Mouse (Mus musculus) myocyte (in vitro differentiated cells): ENCODE measurements around the gene Rab7. TPM values are rescaled to one million over a fixed set of nuclear protein-coding genes. Genes with fewer than 3 reads are reported as not detected.

ENCODE experiments used
- H3K27me3 ChIP-seq: one replicate; pipeline ENCODE4 v1.6.1; 2011; ENCODE audit not compliant: control insufficient read depth, insufficient read depth, insufficient read length
- H3K36me3 ChIP-seq: one replicate; pipeline ENCODE4 v1.6.1; 2011; ENCODE audit not compliant: control insufficient read depth, insufficient read depth
- H3K4me2 ChIP-seq: one replicate; pipeline ENCODE4 v1.6.1; 2011; ENCODE audit warnings: low read depth, control low read depth
- H3K4me3 ChIP-seq: one replicate; pipeline ENCODE4 v1.5.1; 2011; ENCODE audit warnings: mild to moderate bottlenecking, control low read depth, moderate library complexity
- H3K79me2 ChIP-seq: one replicate; pipeline ENCODE4 v1.6.1; 2011; ENCODE audit not compliant: control insufficient read depth, insufficient read depth
- H3ac ChIP-seq: one replicate; pipeline ENCODE4 v1.6.1; 2011; ENCODE audit not compliant: control insufficient read depth, insufficient read length
- CEBPB ChIP-seq: IDR thresholded peaks from 2 replicates; pipeline ENCODE4 v1.6.1; 2011; ENCODE audit warnings: mild to moderate bottlenecking, moderate library complexity; ENCODE audit not compliant: poor library complexity, insufficient read depth, severe bottlenecking
- E2F4 ChIP-seq: IDR thresholded peaks from one replicate; pipeline ENCODE4 v1.6.1; 2011; ENCODE audit warnings: mild to moderate bottlenecking, control low read depth, moderate library complexity; ENCODE audit not compliant: insufficient read depth
- MAX ChIP-seq: IDR thresholded peaks from one replicate; pipeline ENCODE4 v1.6.1; 2011; ENCODE audit warnings: low read depth, mild to moderate bottlenecking, control low read depth
- MYOD1 ChIP-seq, 3 experiments: IDR thresholded peaks; one replicate each; pipeline ENCODE4 v1.6.1; 2011; ENCODE audit warnings: control low read depth in 2 of 3, low read depth in 2 of 3, mild to moderate bottlenecking in 2 of 3, moderate library complexity in 1 of 3; ENCODE audit not compliant: insufficient read length in 2 of 3, control insufficient read depth in 1 of 3
- MYOG ChIP-seq, 3 experiments: IDR thresholded peaks; one replicate each; pipeline ENCODE4 v1.6.1; 2011; ENCODE audit warnings: control low read depth in 2 of 3, low read depth in 2 of 3, mild to moderate bottlenecking in 2 of 3; ENCODE audit not compliant: insufficient read length in 2 of 3, control insufficient read depth in 1 of 3, insufficient read depth in 1 of 3
- POLR2A ChIP-seq: IDR thresholded peaks from one replicate; pipeline ENCODE4 v1.6.1; 2011; ENCODE audit warnings: low read depth, mild to moderate bottlenecking, control low read depth, moderate library complexity; ENCODE audit not compliant: insufficient read length
- POLR2AphosphoS2 ChIP-seq: IDR thresholded peaks from one replicate; pipeline ENCODE4 v1.6.1; 2011; ENCODE audit warnings: low read depth, control low read depth; ENCODE audit not compliant: insufficient read length
- REST ChIP-seq: IDR thresholded peaks from one replicate; pipeline ENCODE4 v1.6.1; 2011; ENCODE audit warnings: mild to moderate bottlenecking, control low read depth, moderate library complexity; ENCODE audit not compliant: insufficient read depth, insufficient read length
- SRF ChIP-seq: IDR thresholded peaks from one replicate; pipeline ENCODE4 v1.6.1; 2011; ENCODE audit warnings: low read depth; ENCODE audit not compliant: control insufficient read depth, insufficient read length
- TCF12 ChIP-seq: IDR thresholded peaks from one replicate; pipeline ENCODE4 v1.6.1; 2011; ENCODE audit warnings: mild to moderate bottlenecking, control low read depth; ENCODE audit not compliant: poor library complexity, insufficient read depth, severe bottlenecking
- TCF3 ChIP-seq: IDR thresholded peaks from one replicate; pipeline ENCODE4 v1.6.1; 2011; ENCODE audit warnings: low read depth, control low read depth; ENCODE audit not compliant: insufficient read length
- USF1 ChIP-seq: IDR thresholded peaks from one replicate; pipeline ENCODE4 v1.6.1; 2011; ENCODE audit warnings: low read depth, mild to moderate bottlenecking, control low read depth, moderate library complexity
- polyA plus RNA-seq: library from polyadenylated mRNA; unstranded; fragments of >200 nt; fragmentation: generic; extraction: Trizol; gene quantifications from one replicate; pipeline ENCODE4 v1.2.1, GENCODE M21; 2012; ENCODE audit warnings: missing spikeins

Rab7 gene
- polyA plus RNA-seq, 1 experiment: 181 TPM

- Histone ChIP-seq H3ac (no peak overlapping the region), H3K79me2 (no peaks in the 10 kb centered on the region), H3K27me3 (no peaks in the 10 kb centered on the region), H3K4me3 (no peak overlapping the region), H3K4me2 (no peak overlapping the region), H3K36me3 (peaks cover 22% of the 10 kb centered on the region)
- TF ChIP-seq USF1 (peak; percentile 47), POLR2AphosphoS2 (no peak)
Measured at GRCm38 (mm10) chr6:87997706-87998265, 47.3 kb downstream of the Rab7 start.

- Histone ChIP-seq H3K36me3 (peaks cover 10% of the 10 kb centered on the region), H3K4me3 (no peak overlapping the region), H3K27me3 (no peaks in the 10 kb centered on the region), H3K4me2 (no peak overlapping the region), H3ac (no peak overlapping the region), H3K79me2 (no peaks in the 10 kb centered on the region)
- TF ChIP-seq POLR2AphosphoS2 (peak; percentile 88), MYOG (IDR thresholded peaks at IDR 0.05; ENCODE audit: control insufficient read depth in 1 of 3, insufficient read depth in 1 of 3, insufficient read length in 2 of 3, low read depth in 2 of 3) (no peak), POLR2A (peak; percentile 27)
Measured at GRCm38 (mm10) chr6:87996606-87997005, 48.5 kb downstream of the Rab7 start.

- peaks cover 8% of the 10 kb centered on the region for H3K36me3 ChIP-seq
- TF ChIP-seq TCF3 (no peak), POLR2A (no peak), MYOD1 (IDR thresholded peaks at IDR 0.05; ENCODE audit: control insufficient read depth in 1 of 3, insufficient read length in 2 of 3, low read depth in 2 of 3) (no peak), REST (no peak), USF1 (no peak), CEBPB (no peak), E2F4 (no peak), MYOG (IDR thresholded peaks at IDR 0.05; ENCODE audit: control insufficient read depth in 1 of 3, insufficient read depth in 1 of 3, insufficient read length in 2 of 3, low read depth in 2 of 3) (no peak), SRF (no peak), TCF12 (no peak), POLR2AphosphoS2 (no peak), MAX (no peak)
- no peak overlapping the region for H3K4me3 ChIP-seq
- H3ac ChIP-seq: no peak overlapping the region
- H3K27me3 ChIP-seq: no peaks in the 10 kb centered on the region
- H3K79me2 ChIP-seq: no peaks in the 10 kb centered on the region
- no peak overlapping the region for H3K4me2 ChIP-seq
Measured at GRCm38 (mm10) chr6:87995519-87995918, 49.6 kb downstream of the Rab7 start.

GRCm38 (mm10) chr6:87993790-87994571 lies 51.1 kb downstream of the Rab7 start:
- TF ChIP-seq MAX: no peak
- TF ChIP-seq TCF3: no peak
- TF ChIP-seq MYOD1 (IDR thresholded peaks at IDR 0.05; ENCODE audit: control insufficient read depth in 1 of 3, insufficient read length in 2 of 3, low read depth in 2 of 3): no peak
- peak; percentile 59 for TF ChIP-seq POLR2AphosphoS2
- no peak for TF ChIP-seq POLR2A
- TF ChIP-seq TCF12: no peak
- TF ChIP-seq USF1: no peak
- peak in 1 of 3 experiments; percentile 2 for TF ChIP-seq MYOG (IDR thresholded peaks at IDR 0.05; ENCODE audit: control insufficient read depth in 1 of 3, insufficient read depth in 1 of 3, insufficient read length in 2 of 3, low read depth in 2 of 3)
- TF ChIP-seq E2F4: no peak
- TF ChIP-seq SRF: no peak
- H3K79me2 ChIP-seq: no peaks in the 10 kb centered on the region
- no peak overlapping the region for H3K4me3 ChIP-seq

GRCm38 (mm10) chr6:87992733-87993132 lies 52.3 kb downstream of the Rab7 start:
- Histone ChIP-seq H3ac (no peak overlapping the region), H3K36me3 (no peaks in the 10 kb centered on the region), H3K27me3 (no peaks in the 10 kb centered on the region), H3K4me2 (no peak overlapping the region), H3K79me2 (no peaks in the 10 kb centered on the region), H3K4me3 (no peak overlapping the region)
- TF ChIP-seq POLR2AphosphoS2: peak; percentile 11
- TF ChIP-seq CEBPB: peak; percentile 89
- no peak for TF ChIP-seq REST
- TF ChIP-seq USF1: no peak
- TF ChIP-seq MYOD1 (IDR thresholded peaks at IDR 0.05; ENCODE audit: control insufficient read depth in 1 of 3, insufficient read length in 2 of 3, low read depth in 2 of 3): no peak
- no peak for TF ChIP-seq POLR2A
- TF ChIP-seq TCF12: no peak
- no peak for TF ChIP-seq MAX

More at GRCm38 (mm10) chr6:87993790-87994571, 51.1 kb downstream of the Rab7 start:
- H3K27me3 ChIP-seq: no peaks in the 10 kb centered on the region
- peaks cover 8% of the 10 kb centered on the region for H3K36me3 ChIP-seq
- no peak overlapping the region for H3ac ChIP-seq
- no peak overlapping the region for H3K4me2 ChIP-seq
